Mouse (Mus musculus) c-Kit-positive CD71-negative TER-119-negative erythroid progenitor cells, embryonic 14.5 days (primary cell): ENCODE results near the gene Tmem8b.
A peak's percentile ranks its signal among the peaks of the same experiment; 100 is the strongest.

Experiments
- DNase-seq: peaks from one replicate; pipeline ENCODE4 v3.0.0-alpha.2; 2013; ENCODE audit warnings: low read depth

The Tmem8b gene

GRCm38 (mm10) chr4:43713652-43714219 lies 45.0 kb downstream of the Tmem8b start:
- no peak for DNase-seq

GRCm38 (mm10) chr4:43720491-43721228 lies 51.9 kb downstream of the Tmem8b start:
- DNase-seq: no peak

GRCm38 (mm10) chr4:43722191-43722590 lies 53.4 kb downstream of the Tmem8b start:
- DNase-seq: no peak

GRCm38 (mm10) chr4:43724764-43725163 lies 56.0 kb downstream of the Tmem8b start:
- peak; percentile 42 for DNase-seq

- no peak for DNase-seq
Observed at GRCm38 (mm10) chr4:43726228-43726993, 57.6 kb downstream of the Tmem8b start.

GRCm38 (mm10) chr4:43726995-43727394 lies 58.2 kb downstream of the Tmem8b start, which contains the start of gene Hrct1:
Gene Hrct1, plus strand, starts transcription at chr4:43727188.
- no peak for DNase-seq

GRCm38 (mm10) chr4:43727718-43728575 lies 59.2 kb downstream of the Tmem8b start:
- DNase-seq: no peak

- no peak for DNase-seq
Observed at GRCm38 (mm10) chr4:43728576-43728954, 59.8 kb downstream of the Tmem8b start.

- no peak for DNase-seq
Observed at GRCm38 (mm10) chr4:43729126-43729525, 60.4 kb downstream of the Tmem8b start.

- peak; percentile 14 for DNase-seq
Observed at GRCm38 (mm10) chr4:43729794-43730550, 61.2 kb downstream of the Tmem8b start, which contains the start of gene Spaar. Gene Spaar, plus strand, starts transcription at chr4:43730034.

- DNase-seq: no peak
Observed at GRCm38 (mm10) chr4:43730750-43731297, 62.1 kb downstream of the Tmem8b start.

- DNase-seq: no peak
Observed at GRCm38 (mm10) chr4:43732171-43732570, 63.4 kb downstream of the Tmem8b start.

- DNase-seq: no peak
Observed at GRCm38 (mm10) chr4:43733186-43733585, 64.4 kb downstream of the Tmem8b start.

GRCm38 (mm10) chr4:43737144-43737543 lies 68.4 kb downstream of the Tmem8b start:
- no peak for DNase-seq

GRCm38 (mm10) chr4:43738989-43739674 lies 70.4 kb downstream of the Tmem8b start:
- no peak for DNase-seq

GRCm38 (mm10) chr4:43741526-43741925 lies 72.8 kb downstream of the Tmem8b start:
- DNase-seq: no peak
